Mouse (Mus musculus): ENCODE measurements around the gene Lrrc15. TPM values are rescaled to one million over a fixed set of nuclear protein-coding genes. Genes with fewer than 3 reads are reported as not detected.

Lrrc15 gene
- polyA plus RNA-seq, 1 experiment from 2014 or later = 0.20 TPM

- peaks cover 11% of the 10 kb centered on the region; the same call in 1 of the 2 replicates for H3K4me1 ChIP-seq
- no peak for DNase-seq (ENCODE audit: low spot score)
Measured at GRCm38 (mm10) chr16:30271223-30271761, 11.8 kb downstream of the Lrrc15 start.

GRCm38 (mm10) chr16:30267359-30267758 is 15.7 kb downstream of the Lrrc15 start, which contains the start of gene Cpn2:
TSS of gene Cpn2 (minus strand) at chr16:30267499.
- 66% methylated on average over 5 of the region's 5 CpGs for WGBS
- no peaks in the 10 kb centered on the region for H3K36me3 ChIP-seq
- no peak within 1 kb of the TSS for H3K27ac ChIP-seq
- peaks cover 4% of the 10 kb centered on the region for H3K27me3 ChIP-seq (ENCODE audit: insufficient read depth, poor library complexity, severe bottlenecking)
- no peak within 1 kb of the TSS for H3K4me3 ChIP-seq
- peaks cover 26% of the 10 kb centered on the region for H3K4me1 ChIP-seq
- H3K9me3 ChIP-seq = no peaks in the 10 kb centered on the region
- DNase-seq (ENCODE audit: low spot score) = no peak

More at GRCm38 (mm10) chr16:30271223-30271761, 11.8 kb downstream of the Lrrc15 start:
- Histone ChIP-seq H3K9me3 (no peaks in the 10 kb centered on the region), H3K36me3 (no peaks in the 10 kb centered on the region), H3K27ac (no peak overlapping the region), H3K4me3 (no peak overlapping the region), H3K27me3 (ENCODE audit: insufficient read depth, poor library complexity, severe bottlenecking) (peaks cover 8% of the 10 kb centered on the region; the same call in 1 of the 2 replicates)
- WGBS = 49% methylated on average over 8 of the region's 8 CpGs

GRCm38 (mm10) chr16:30266561-30266960 is 16.5 kb downstream of the Lrrc15 start:
- no peak for DNase-seq (ENCODE audit: low spot score)
- Histone ChIP-seq H3K36me3 (no peaks in the 10 kb centered on the region), H3K9me3 (no peaks in the 10 kb centered on the region), H3K27ac (no peak overlapping the region), H3K4me3 (no peak overlapping the region), H3K27me3 (ENCODE audit: insufficient read depth, poor library complexity, severe bottlenecking) (peaks cover 4% of the 10 kb centered on the region), H3K4me1 (peaks cover 25% of the 10 kb centered on the region)
- 82% methylated on average over 5 of the region's 5 CpGs for WGBS

- peaks cover 5% of the 10 kb centered on the region for H3K27me3 ChIP-seq (ENCODE audit: insufficient read depth, poor library complexity, severe bottlenecking)
- H3K36me3 ChIP-seq = no peaks in the 10 kb centered on the region
- DNase-seq (ENCODE audit: low spot score) = no peak
- no peaks in the 10 kb centered on the region for H3K9me3 ChIP-seq
- 64% methylated on average over 4 of the region's 4 CpGs for WGBS
- peaks cover 18% of the 10 kb centered on the region for H3K4me1 ChIP-seq
- H3K4me3 ChIP-seq = no peak overlapping the region
- H3K27ac ChIP-seq = peak overlapping the region; percentile 6; the same call in 1 of the 2 replicates
Measured at GRCm38 (mm10) chr16:30265611-30266010, 17.4 kb downstream of the Lrrc15 start.

GRCm38 (mm10) chr16:30263156-30263555 is 19.9 kb downstream of the Lrrc15 start:
- Histone ChIP-seq H3K4me3 (no peak overlapping the region), H3K36me3 (no peaks in the 10 kb centered on the region), H3K4me1 (peaks cover 34% of the 10 kb centered on the region), H3K27me3 (ENCODE audit: insufficient read depth, poor library complexity, severe bottlenecking) (peaks cover 24% of the 10 kb centered on the region; the same call in 1 of the 2 replicates), H3K27ac (no peak overlapping the region), H3K9me3 (no peaks in the 10 kb centered on the region)
- 73% methylated on average over 4 of the region's 4 CpGs for WGBS
- DNase-seq (ENCODE audit: low spot score) = no peak

- peaks cover 27% of the 10 kb centered on the region; the same call in 1 of the 2 replicates for H3K27me3 ChIP-seq (ENCODE audit: insufficient read depth, poor library complexity, severe bottlenecking)
- 1% methylated on average over 2 of the region's 2 CpGs for WGBS
- H3K9me3 ChIP-seq = no peaks in the 10 kb centered on the region
- no peaks in the 10 kb centered on the region for H3K36me3 ChIP-seq
- H3K4me1 ChIP-seq = peaks cover 39% of the 10 kb centered on the region
- no peak overlapping the region for H3K27ac ChIP-seq
- peak; percentile 86 for DNase-seq (ENCODE audit: low spot score)
- no peak overlapping the region for H3K4me3 ChIP-seq
Measured at GRCm38 (mm10) chr16:30262664-30263063, 20.4 kb downstream of the Lrrc15 start.

GRCm38 (mm10) chr16:30262157-30262556 is 20.9 kb downstream of the Lrrc15 start:
- WGBS = 78% methylated on average over 10 of the region's 10 CpGs
- peaks cover 40% of the 10 kb centered on the region for H3K4me1 ChIP-seq
- no peak overlapping the region for H3K4me3 ChIP-seq
- no peak for DNase-seq (ENCODE audit: low spot score)
- H3K27me3 ChIP-seq (ENCODE audit: insufficient read depth, poor library complexity, severe bottlenecking) = peaks cover 27% of the 10 kb centered on the region; the same call in 1 of the 2 replicates
- H3K27ac ChIP-seq = no peak overlapping the region
- no peaks in the 10 kb centered on the region for H3K9me3 ChIP-seq
- no peaks in the 10 kb centered on the region for H3K36me3 ChIP-seq

- Histone ChIP-seq H3K36me3 (no peaks in the 10 kb centered on the region), H3K4me3 (no peak overlapping the region), H3K4me1 (peaks cover 38% of the 10 kb centered on the region), H3K27ac (no peak overlapping the region), H3K27me3 (ENCODE audit: insufficient read depth, poor library complexity, severe bottlenecking) (peaks cover 27% of the 10 kb centered on the region; the same call in 1 of the 2 replicates), H3K9me3 (no peaks in the 10 kb centered on the region)
- DNase-seq (ENCODE audit: low spot score) = no peak
- 84% methylated on average over 9 of the region's 9 CpGs for WGBS
Measured at GRCm38 (mm10) chr16:30261341-30261740, 21.7 kb downstream of the Lrrc15 start.

GRCm38 (mm10) chr16:30260012-30260635 is 22.9 kb downstream of the Lrrc15 start:
- Histone ChIP-seq H3K27me3 (ENCODE audit: insufficient read depth, poor library complexity, severe bottlenecking) (peaks cover 29% of the 10 kb centered on the region), H3K27ac (0 out of 2 replicates have a peak overlapping the region, but pooled peaks have one; percentile 29), H3K4me3 (no peak overlapping the region), H3K4me1 (peaks cover 32% of the 10 kb centered on the region), H3K36me3 (no peaks in the 10 kb centered on the region), H3K9me3 (no peaks in the 10 kb centered on the region)
- no peak for DNase-seq (ENCODE audit: low spot score)
- WGBS = 84% methylated on average over 15 of the region's 15 CpGs

- Histone ChIP-seq H3K36me3 (no peaks in the 10 kb centered on the region), H3K9me3 (no peaks in the 10 kb centered on the region), H3K4me1 (peaks cover 30% of the 10 kb centered on the region), H3K27me3 (ENCODE audit: insufficient read depth, poor library complexity, severe bottlenecking) (peaks cover 31% of the 10 kb centered on the region), H3K27ac (no peak overlapping the region), H3K4me3 (no peak overlapping the region)
- DNase-seq (ENCODE audit: low spot score) = no peak
- 82% methylated on average over 10 of the region's 10 CpGs for WGBS
Measured at GRCm38 (mm10) chr16:30259444-30259843, 23.6 kb downstream of the Lrrc15 start.

- no peak for DNase-seq (ENCODE audit: low spot score)
- Histone ChIP-seq H3K27me3 (ENCODE audit: insufficient read depth, poor library complexity, severe bottlenecking) (peaks cover 29% of the 10 kb centered on the region), H3K4me1 (peaks cover 26% of the 10 kb centered on the region), H3K27ac (no peak overlapping the region), H3K4me3 (no peak overlapping the region), H3K9me3 (no peaks in the 10 kb centered on the region), H3K36me3 (no peaks in the 10 kb centered on the region)
- WGBS = 86% methylated on average over 7 of the region's 7 CpGs
Measured at GRCm38 (mm10) chr16:30258441-30258840, 24.6 kb downstream of the Lrrc15 start.

- H3K36me3 ChIP-seq = no peaks in the 10 kb centered on the region
- peaks cover 24% of the 10 kb centered on the region for H3K4me1 ChIP-seq
- 68% methylated on average over 9 of the region's 9 CpGs for WGBS
- no peak overlapping the region for H3K4me3 ChIP-seq
- no peak overlapping the region for H3K27ac ChIP-seq
- H3K27me3 ChIP-seq (ENCODE audit: insufficient read depth, poor library complexity, severe bottlenecking) = peaks cover 32% of the 10 kb centered on the region
- no peaks in the 10 kb centered on the region for H3K9me3 ChIP-seq
- no peak for DNase-seq (ENCODE audit: low spot score)
Measured at GRCm38 (mm10) chr16:30257718-30258117, 25.3 kb downstream of the Lrrc15 start.

- WGBS = 69% methylated on average over 7 of the region's 7 CpGs
- DNase-seq (ENCODE audit: low spot score) = no peak
- H3K4me3 ChIP-seq = no peak overlapping the region
Measured at GRCm38 (mm10) chr16:30255061-30255460, 28.0 kb downstream of the Lrrc15 start.

More at GRCm38 (mm10) chr16:30255061-30255460, 28.0 kb downstream of the Lrrc15 start:
- no peak overlapping the region for H3K27ac ChIP-seq
- H3K4me1 ChIP-seq = peaks cover 24% of the 10 kb centered on the region
- peaks cover 45% of the 10 kb centered on the region for H3K27me3 ChIP-seq (ENCODE audit: insufficient read depth, poor library complexity, severe bottlenecking)
- H3K9me3 ChIP-seq = no peaks in the 10 kb centered on the region
- H3K36me3 ChIP-seq = no peaks in the 10 kb centered on the region

All from heart, embryonic 10.5 days (tissue).